ENCODE assay signal across 24 mouse cellular contexts in genomic region chr5:99280536-99280935, GRCm38 (mm10).
DNase-seq lines count a peak whose midpoint lies in the region; ATAC-seq and TF ChIP-seq lines count a peak whose summit lies in the region.
"Had no signal": no experiment of that assay in that cellular context is flagged by ENCODE, and none has a peak within 500 bp of the region (broad histone marks: within the 10 kb centered on the region; RNA-seq: fewer than 3 reads in every experiment).

No protein-coding gene starts in this region.

- 69% methylated on average over 5 of the region's 5 CpGs for WGBS in lung, postnatal 0 days
- 27% methylated on average over 5 of the region's 5 CpGs for WGBS in limb, embryonic 14.5 days

- H3K36me3 ChIP-seq in lung, postnatal 0 days (ENCODE audit: insufficient read depth, low read length), result no peaks in the 10 kb centered on the region
- no peaks in the 10 kb centered on the region for H3K36me3 ChIP-seq in limb, embryonic 14.5 days (ENCODE audit: control insufficient read depth, insufficient read depth, low read length)
- H3K36me3 ChIP-seq: forebrain, embryonic 10.5 days; intestine, embryonic 15.5 days; limb, embryonic 15.5 days had no signal

- no peaks in the 10 kb centered on the region for H3K27me3 ChIP-seq in lung, postnatal 0 days (replicated peaks; ENCODE audit: insufficient read depth, low read length)
- no peaks in the 10 kb centered on the region for H3K27me3 ChIP-seq in limb, embryonic 14.5 days (ENCODE audit: control insufficient read depth, insufficient read depth, low read length)
- H3K27me3 ChIP-seq: intestine, embryonic 15.5 days; limb, embryonic 15.5 days had no signal

- peak; percentile 18 for DNase-seq in embryo, embryonic 11 days
- no peak for DNase-seq in embryo, embryonic 10.5 days (ENCODE audit: low spot score)
- peak; percentile 43 for DNase-seq in lung, postnatal 0 days (ENCODE audit: low spot score)
- no peak for DNase-seq in lung, postnatal 14 days
- DNase-seq in forelimb bud, embryonic 11.5 days (ENCODE audit: low read depth, low spot score), result peak; percentile 36
- peak; percentile 46 for DNase-seq in limb, embryonic 14.5 days (ENCODE audit: low spot score)
- no peak for DNase-seq in right cerebral cortex, postnatal 4 days
- DNase-seq: adrenal gland, postnatal 10 days; cerebellum, adult 2 months; cerebellum, postnatal 25 days; forebrain, postnatal 0 days; gastrocnemius, adult 2 months; kidney, adult 9 months; kidney, postnatal 14 days; lung, embryonic 14.5 days; lung, postnatal 4 days; right cerebral cortex, postnatal 14 days; spleen, adult 18-20 months; thymus, postnatal 14 days had no signal

- H3K9ac ChIP-seq in lung, postnatal 0 days (replicated peaks; ENCODE audit: low read depth), result no peak overlapping the region
- H3K9ac ChIP-seq in limb, embryonic 14.5 days (ENCODE audit: low read depth, low read length, severe bottlenecking), result no peak overlapping the region
- H3K9ac ChIP-seq: forebrain, postnatal 0 days; intestine, embryonic 15.5 days; limb, embryonic 15.5 days; liver, embryonic 14.5 days; lung, embryonic 14.5 days had no signal

- H3K4me1 ChIP-seq in lung, postnatal 0 days (ENCODE audit: insufficient read depth, low read depth, low read length), result peaks cover 10% of the 10 kb centered on the region; the same call in 1 of the 2 replicates
- H3K4me1 ChIP-seq in limb, embryonic 14.5 days (ENCODE audit: control insufficient read depth, insufficient read depth, low read length), result peaks cover 12% of the 10 kb centered on the region

- no peak for TF ChIP-seq EP300 in lung, postnatal 0 days (IDR thresholded peaks at IDR 0.05)

- no peak overlapping the region for H3K4me2 ChIP-seq in lung, postnatal 0 days (replicated peaks; ENCODE audit: low read depth, low read length)
- no peak overlapping the region for H3K4me2 ChIP-seq in limb, embryonic 14.5 days (replicated peaks; ENCODE audit: low read depth, low read length, severe bottlenecking)
- H3K4me2 ChIP-seq: intestine, embryonic 15.5 days; limb, embryonic 15.5 days; lung, embryonic 14.5 days had no signal

- no peaks in the 10 kb centered on the region for H3K9me3 ChIP-seq in lung, postnatal 0 days (ENCODE audit: low read length)
- H3K9me3 ChIP-seq in limb, embryonic 14.5 days (ENCODE audit: control insufficient read depth, low read length), result no peaks in the 10 kb centered on the region
- H3K9me3 ChIP-seq: forebrain, embryonic 10.5 days; intestine, embryonic 15.5 days; limb, embryonic 15.5 days had no signal

- no peak for ATAC-seq in lung, postnatal 0 days
- peak; percentile 50 for ATAC-seq in limb, embryonic 14.5 days (ENCODE audit: low FRiP score, low read depth)
- ATAC-seq: activated CD4-positive, CD25-positive, alpha-beta regulatory T cell, adult 4 months; forebrain, postnatal 0 days; intestine, embryonic 15.5 days had no signal

- TF ChIP-seq POLR2A in limb, embryonic 14.5 days (IDR thresholded peaks at IDR 0.05; ENCODE audit: borderline replicate concordance, extremely low read depth, insufficient read depth, insufficient read length), result no peak

- no peak overlapping the region for H3K4me3 ChIP-seq in lung, postnatal 0 days (ENCODE audit: low read depth, low read length)
- H3K4me3 ChIP-seq in limb, embryonic 14.5 days (replicated peaks; ENCODE audit: low read length), result no peak overlapping the region
- H3K4me3 ChIP-seq: forebrain, embryonic 10.5 days; gastrocnemius, adult 2 months; intestine, embryonic 15.5 days; limb, embryonic 15.5 days had no signal

- no peak overlapping the region; the same call in 1 of the 2 replicates for H3K27ac ChIP-seq in lung, postnatal 0 days (ENCODE audit: low read length)
- no peak overlapping the region for H3K27ac ChIP-seq in limb, embryonic 14.5 days (replicated peaks; ENCODE audit: low read depth, low read length)
- H3K27ac ChIP-seq: forebrain, embryonic 10.5 days; gastrocnemius, adult 2 months; intestine, embryonic 15.5 days; limb, embryonic 15.5 days; liver, embryonic 14.5 days had no signal

- no peak for TF ChIP-seq CTCF in lung, postnatal 0 days (IDR thresholded peaks at IDR 0.05)

Comparison
In these comparisons a context has a peak if more than half of its experiments do, and no peak if none do; other contexts are left out.
1. DNase-seq: peak in embryo, embryonic 11 days (single experiment), lung, postnatal 0 days (single experiment), forelimb bud, embryonic 11.5 days (single experiment) and limb, embryonic 14.5 days (single experiment); none in embryo, embryonic 10.5 days (single experiment), lung, postnatal 14 days (single experiment) and right cerebral cortex, postnatal 4 days (single experiment).